Mouse (Mus musculus) hindbrain, embryonic 13.5 days (tissue): ENCODE results near the gene Lonrf2. TPM values are rescaled to one million over a fixed set of nuclear protein-coding genes. Genes with fewer than 3 reads are reported as not detected.

Experiments used
- ATAC-seq: fragments of 200-750 bp; cut with Nextera tagmentation; 2 replicates; pipeline ENCODE4 v1.8.0; 2017; ENCODE audit warnings: moderate TSS enrichment; ENCODE audit not compliant: low FRiP score
- H3K27ac ChIP-seq: fragments of 300-500 bp; sonication (generic); 2 replicates; pipeline ENCODE4 v1.5.1; 2015; ENCODE audit warnings: inconsistent platforms, mild to moderate bottlenecking, moderate library complexity
- H3K27me3 ChIP-seq: fragments of 300-500 bp; sonication (generic); 2 replicates; pipeline ENCODE4 v1.6.1; 2015; ENCODE audit warnings: mild to moderate bottlenecking, inconsistent platforms
- H3K36me3 ChIP-seq: fragments of 300-500 bp; sonication (generic); 2 replicates; pipeline ENCODE4 v1.6.1; 2015; ENCODE audit warnings: mild to moderate bottlenecking, inconsistent platforms
- H3K4me1 ChIP-seq: fragments of 300-500 bp; sonication (generic); replicated peaks from 2 replicates; pipeline ENCODE4 v1.6.1; 2015; ENCODE audit warnings: inconsistent platforms
- H3K4me2 ChIP-seq: fragments of 300-500 bp; sonication (generic); 2 replicates; pipeline ENCODE4 v1.6.1; 2015; ENCODE audit warnings: inconsistent platforms, mild to moderate bottlenecking, moderate library complexity
- H3K4me3 ChIP-seq: fragments of 300-500 bp; sonication (generic); 2 replicates; pipeline ENCODE4 v1.5.1; 2015; ENCODE audit warnings: mild to moderate bottlenecking, inconsistent platforms
- H3K9ac ChIP-seq: fragments of 300-500 bp; sonication (generic); 2 replicates; pipeline ENCODE4 v1.6.1; 2015; ENCODE audit warnings: mild to moderate bottlenecking, inconsistent platforms
- H3K9me3 ChIP-seq: fragments of 300-500 bp; sonication (generic); 2 replicates; pipeline ENCODE4 v1.6.1; 2016; ENCODE audit warnings: inconsistent platforms
- WGBS: fragments of 180-500 bp; shearing (Covaris S2); methylation state at CpG from one replicate; pipeline ENCODE4 v1.1.7; 2015; 5-methylcytosine and 5-hydroxymethylcytosine counted together
- polyA plus RNA-seq: library from polyadenylated mRNA; unstranded; fragments of >200 nt; fragmentation: Nextera tagmentation; extraction: Ambion mirVana; gene quantifications from 2 replicates; pipeline ENCODE4 v1.2.1, GENCODE M21; 2015

Gene Lonrf2
- polyA plus RNA-seq, 1 experiment from 2014 or later = 14.7 TPM

- ATAC-seq = peak; percentile 44
- Histone ChIP-seq H3K4me2 (no peak overlapping the region), H3K36me3 (peaks cover 25% of the 10 kb centered on the region), H3K27me3 (no peaks in the 10 kb centered on the region), H3K9ac (no peak overlapping the region), H3K4me3 (no peak overlapping the region), H3K9me3 (no peaks in the 10 kb centered on the region), H3K27ac (peak overlapping the region; percentile 73), H3K4me1 (peaks cover 39% of the 10 kb centered on the region)
- 24% methylated on average over 7 of the region's 7 CpGs for WGBS
Measured at GRCm38 (mm10) chr1:38789988-38790602, 46.4 kb downstream of the Lonrf2 start.

DNA sequence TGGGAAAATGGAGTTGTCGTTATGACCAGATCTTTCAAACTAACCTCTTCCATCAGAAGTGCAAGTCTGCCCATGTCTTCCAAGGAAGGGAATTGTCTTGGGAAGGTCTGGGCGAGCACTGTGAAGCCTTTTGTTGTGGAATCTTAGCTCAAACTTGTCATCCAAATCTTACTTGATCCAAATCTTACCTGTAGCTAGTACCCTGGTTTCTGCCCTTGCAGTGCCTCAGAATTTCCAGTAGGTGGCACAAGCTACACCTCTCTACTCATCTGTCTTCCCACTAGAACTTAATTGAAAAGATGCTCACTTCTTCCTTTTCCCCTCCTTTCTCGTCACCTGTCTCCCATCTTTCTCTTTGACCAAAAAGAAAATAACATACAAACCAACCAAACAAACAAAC is 47.6 kb downstream of the Lonrf2 start:
- peaks cover 33% of the 10 kb centered on the region for H3K4me1 ChIP-seq
- no peaks in the 10 kb centered on the region for H3K27me3 ChIP-seq
- WGBS = 60% methylated on average over 3 of the region's 3 CpGs
- H3K36me3 ChIP-seq = peaks cover 22% of the 10 kb centered on the region
- no peak overlapping the region for H3K9ac ChIP-seq
- ATAC-seq = no peak
- H3K4me2 ChIP-seq = no peak overlapping the region
- H3K9me3 ChIP-seq = no peaks in the 10 kb centered on the region
- 0 out of 2 replicates have a peak overlapping the region, but pooled peaks have one; percentile 73 for H3K27ac ChIP-seq
- no peak overlapping the region for H3K4me3 ChIP-seq

DNA sequence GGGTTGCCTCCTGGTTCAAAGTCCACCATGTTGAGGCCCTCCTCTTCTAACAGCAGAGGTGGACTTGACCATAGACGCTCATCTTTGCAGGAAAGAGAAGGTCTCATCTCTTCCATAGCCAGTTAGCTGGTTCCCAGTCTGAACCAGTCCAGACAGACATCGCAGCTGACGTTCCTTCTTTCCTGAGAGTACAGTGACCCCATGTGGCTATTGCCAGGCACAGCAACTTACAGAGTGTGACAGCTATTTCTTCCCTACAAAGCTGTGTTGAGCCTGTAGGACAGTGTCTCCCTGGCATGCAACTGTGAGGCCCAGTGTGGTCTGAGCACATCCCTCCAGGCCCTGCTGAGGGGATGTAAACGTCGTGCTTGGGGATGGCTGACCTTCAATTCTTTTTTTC is 49.1 kb downstream of the Lonrf2 start:
- 5% methylated on average over 5 of the region's 5 CpGs for WGBS
- peaks cover 33% of the 10 kb centered on the region for H3K4me1 ChIP-seq
- ATAC-seq = peak; percentile 36; the same call in 1 of the 2 replicates
- no peak overlapping the region for H3K27ac ChIP-seq
- no peaks in the 10 kb centered on the region for H3K27me3 ChIP-seq
- H3K36me3 ChIP-seq = peaks cover 14% of the 10 kb centered on the region
- no peak overlapping the region for H3K4me2 ChIP-seq
- no peaks in the 10 kb centered on the region for H3K9me3 ChIP-seq
- no peak overlapping the region for H3K4me3 ChIP-seq
- H3K9ac ChIP-seq = no peak overlapping the region

DNA sequence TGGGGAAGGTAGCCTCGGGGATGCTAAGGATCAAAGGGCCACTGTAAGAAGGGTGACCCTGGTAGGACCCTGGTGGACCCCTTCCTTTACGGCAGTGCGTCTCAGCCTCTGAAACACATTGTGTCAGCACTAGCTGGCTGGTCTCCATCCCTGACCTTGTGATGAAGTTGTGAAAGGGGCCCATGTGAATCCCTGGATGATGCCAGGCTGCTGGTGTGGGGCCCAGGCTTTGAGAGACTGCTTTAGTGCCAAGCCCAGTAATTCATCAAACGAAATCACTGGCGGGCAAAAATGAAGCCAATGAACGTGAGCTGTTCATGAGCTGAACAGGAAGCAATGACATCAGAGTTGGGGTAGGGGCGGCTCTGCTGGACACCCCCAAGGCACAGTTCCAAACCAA is 50.2 kb downstream of the Lonrf2 start:
- H3K4me3 ChIP-seq = no peak overlapping the region
- H3K4me1 ChIP-seq = peaks cover 33% of the 10 kb centered on the region
- H3K36me3 ChIP-seq = peaks cover 5% of the 10 kb centered on the region; the same call in 1 of the 2 replicates
- no peaks in the 10 kb centered on the region for H3K27me3 ChIP-seq
- WGBS = 72% methylated on average over 7 of the region's 7 CpGs
- H3K9me3 ChIP-seq = no peaks in the 10 kb centered on the region
- H3K27ac ChIP-seq = no peak overlapping the region
- ATAC-seq = no peak
- no peak overlapping the region for H3K9ac ChIP-seq
- no peak overlapping the region for H3K4me2 ChIP-seq

GRCm38 (mm10) chr1:38778271-38778670 is 58.2 kb downstream of the Lonrf2 start:
- 100% methylated on average over 1 of the region's 1 CpGs for WGBS
- H3K4me3 ChIP-seq = no peak overlapping the region
- H3K4me2 ChIP-seq = no peak overlapping the region

GRCm38 (mm10) chr1:38777500-38777899 is 59.0 kb downstream of the Lonrf2 start:
- H3K4me2 ChIP-seq = no peak overlapping the region
- H3K9ac ChIP-seq = no peak overlapping the region
- 0 out of 2 replicates have a peak, but pooled peaks cover 4% of the 10 kb centered on the region for H3K4me1 ChIP-seq
- no peak overlapping the region for H3K27ac ChIP-seq
- ATAC-seq = no peak
- no peaks in the 10 kb centered on the region for H3K27me3 ChIP-seq
- WGBS = 86% methylated on average over 7 of the region's 7 CpGs
- no peaks in the 10 kb centered on the region for H3K9me3 ChIP-seq
- H3K4me3 ChIP-seq = no peak overlapping the region
- no peaks in the 10 kb centered on the region for H3K36me3 ChIP-seq

More at GRCm38 (mm10) chr1:38778271-38778670, 58.2 kb downstream of the Lonrf2 start:
- 0 out of 2 replicates have a peak, but pooled peaks cover 4% of the 10 kb centered on the region for H3K4me1 ChIP-seq
- no peak for ATAC-seq
- no peak overlapping the region for H3K27ac ChIP-seq
- no peaks in the 10 kb centered on the region for H3K9me3 ChIP-seq
- no peaks in the 10 kb centered on the region for H3K36me3 ChIP-seq
- no peaks in the 10 kb centered on the region for H3K27me3 ChIP-seq
- no peak overlapping the region for H3K9ac ChIP-seq

DNA sequence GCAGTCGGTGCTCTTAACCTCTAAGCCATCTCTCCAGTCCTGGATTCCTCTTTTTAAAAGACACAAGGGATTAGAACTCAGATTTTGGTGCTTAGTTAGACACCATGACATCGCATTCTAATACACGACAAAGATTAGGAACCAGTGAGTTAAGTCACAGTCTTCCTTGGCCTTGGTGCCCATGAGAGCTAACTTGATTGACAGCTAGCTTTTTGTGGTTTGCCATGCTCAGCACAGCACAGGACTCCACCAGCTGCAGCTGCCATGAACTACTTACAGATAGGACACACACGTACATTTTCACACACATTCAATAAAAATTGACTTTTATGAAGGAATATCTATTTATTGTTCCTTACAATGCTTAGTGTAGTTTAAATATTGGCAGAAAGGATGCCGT is 60.8 kb downstream of the Lonrf2 start:
- H3K4me3 ChIP-seq = no peak overlapping the region
- H3K36me3 ChIP-seq = no peaks in the 10 kb centered on the region
- WGBS = 91% methylated on average over 5 of the region's 5 CpGs
- H3K27ac ChIP-seq = no peak overlapping the region
- H3K4me2 ChIP-seq = no peak overlapping the region
- no peak overlapping the region for H3K9ac ChIP-seq
- no peak for ATAC-seq
- no peaks in the 10 kb centered on the region for H3K27me3 ChIP-seq
- H3K9me3 ChIP-seq = no peaks in the 10 kb centered on the region
- 0 out of 2 replicates have a peak, but pooled peaks cover 4% of the 10 kb centered on the region for H3K4me1 ChIP-seq

- H3K4me3 ChIP-seq = no peak overlapping the region
- no peak overlapping the region for H3K9ac ChIP-seq
- peaks cover 21% of the 10 kb centered on the region for H3K4me1 ChIP-seq
- H3K4me2 ChIP-seq = no peak overlapping the region
- no peaks in the 10 kb centered on the region for H3K36me3 ChIP-seq
- WGBS = 65% methylated on average over 3 of the region's 3 CpGs
- ATAC-seq = no peak
- H3K9me3 ChIP-seq = no peaks in the 10 kb centered on the region
- no peaks in the 10 kb centered on the region for H3K27me3 ChIP-seq
- H3K27ac ChIP-seq = no peak overlapping the region
Measured at GRCm38 (mm10) chr1:38770676-38771075, 65.8 kb downstream of the Lonrf2 start.

DNA sequence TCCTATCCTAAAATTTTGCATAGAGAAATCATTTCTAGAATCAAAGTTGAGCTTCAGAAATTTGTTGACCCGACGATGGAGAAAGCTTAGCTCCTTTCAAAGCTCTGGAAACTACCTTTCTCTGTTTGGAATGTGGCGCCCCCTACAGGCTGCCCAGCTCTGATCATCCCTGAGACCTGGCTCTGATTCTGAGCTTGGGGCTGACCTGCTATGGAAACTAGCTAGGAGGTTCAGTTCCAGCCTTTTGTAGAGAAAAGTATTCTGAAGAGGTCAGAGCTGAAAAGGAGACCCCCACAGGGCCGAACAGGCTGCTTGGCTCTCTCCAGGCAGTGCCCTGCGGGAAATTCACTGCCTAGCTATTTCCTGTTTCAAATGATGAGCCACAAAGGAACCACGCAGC is 66.6 kb downstream of the Lonrf2 start:
- Histone ChIP-seq H3K27me3 (no peaks in the 10 kb centered on the region), H3K9ac (no peak overlapping the region), H3K36me3 (no peaks in the 10 kb centered on the region), H3K9me3 (no peaks in the 10 kb centered on the region), H3K27ac (no peak overlapping the region), H3K4me1 (peaks cover 25% of the 10 kb centered on the region), H3K4me3 (no peak overlapping the region), H3K4me2 (no peak overlapping the region)
- no peak for ATAC-seq
- 17% methylated on average over 6 of the region's 6 CpGs for WGBS

GRCm38 (mm10) chr1:38767812-38768211 is 68.7 kb downstream of the Lonrf2 start:
- Histone ChIP-seq H3K9me3 (no peaks in the 10 kb centered on the region), H3K36me3 (no peaks in the 10 kb centered on the region), H3K4me1 (peaks cover 40% of the 10 kb centered on the region), H3K4me2 (no peak overlapping the region), H3K4me3 (no peak overlapping the region), H3K9ac (no peak overlapping the region), H3K27me3 (no peaks in the 10 kb centered on the region), H3K27ac (peak overlapping the region; percentile 81; the same call in 1 of the 2 replicates)
- WGBS = 6% methylated on average over 11 of the region's 11 CpGs
- ATAC-seq = peak; percentile 70

DNA sequence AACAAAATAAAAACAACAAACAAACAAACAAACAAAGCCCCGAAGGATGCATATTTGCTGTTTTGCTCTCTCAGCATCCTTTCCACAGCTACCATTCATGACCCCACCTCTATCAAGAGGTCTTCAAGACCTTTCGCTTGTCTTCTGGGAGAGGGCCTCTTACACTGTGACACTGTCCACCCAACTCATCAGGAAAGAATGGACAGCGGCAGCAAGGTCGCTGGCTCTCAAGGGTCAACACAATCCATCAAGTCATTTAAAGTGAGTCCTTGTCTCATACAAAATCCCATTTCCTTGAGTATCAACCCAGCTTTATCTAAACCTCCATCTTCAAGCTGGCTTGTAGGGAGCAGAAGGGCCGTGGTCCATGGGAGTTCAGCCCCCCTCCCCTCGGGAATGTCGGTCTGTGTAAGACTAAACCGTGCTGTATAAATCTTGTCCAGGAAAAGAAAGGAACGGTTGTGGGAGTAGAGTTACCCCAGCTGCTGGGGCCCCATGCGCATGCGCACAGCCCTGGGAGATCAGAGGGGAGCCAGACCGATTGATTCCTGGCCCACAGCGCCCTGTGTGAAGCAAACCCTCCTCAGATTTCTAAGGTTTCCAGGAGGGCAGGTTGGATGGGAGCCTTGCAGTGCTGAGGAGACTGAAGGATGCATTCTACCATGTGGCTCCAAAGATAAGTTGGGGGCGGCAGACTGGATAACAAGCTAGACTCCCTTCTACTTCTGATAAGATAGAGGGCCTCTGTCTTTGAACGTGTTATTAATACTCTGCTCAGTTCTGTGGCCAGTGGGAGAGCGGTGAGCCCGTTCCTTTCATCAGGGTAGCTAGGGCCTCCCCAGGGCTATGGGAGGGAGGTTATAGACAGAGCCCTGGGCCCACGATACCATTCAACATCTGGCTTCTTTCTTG is 69.6 kb downstream of the Lonrf2 start:
- H3K9me3 ChIP-seq = no peaks in the 10 kb centered on the region
- no peaks in the 10 kb centered on the region for H3K36me3 ChIP-seq
- H3K27me3 ChIP-seq = no peaks in the 10 kb centered on the region
- H3K4me2 ChIP-seq = peak overlapping the region; percentile 20
- H3K9ac ChIP-seq = no peak overlapping the region; the same call in 1 of the 2 replicates
- no peak overlapping the region for H3K4me3 ChIP-seq
- H3K4me1 ChIP-seq = peaks cover 40% of the 10 kb centered on the region
- WGBS = 18% methylated on average over 18 of the region's 18 CpGs
- ATAC-seq = peak; percentile 73
- H3K27ac ChIP-seq = peak overlapping the region; percentile 81

DNA sequence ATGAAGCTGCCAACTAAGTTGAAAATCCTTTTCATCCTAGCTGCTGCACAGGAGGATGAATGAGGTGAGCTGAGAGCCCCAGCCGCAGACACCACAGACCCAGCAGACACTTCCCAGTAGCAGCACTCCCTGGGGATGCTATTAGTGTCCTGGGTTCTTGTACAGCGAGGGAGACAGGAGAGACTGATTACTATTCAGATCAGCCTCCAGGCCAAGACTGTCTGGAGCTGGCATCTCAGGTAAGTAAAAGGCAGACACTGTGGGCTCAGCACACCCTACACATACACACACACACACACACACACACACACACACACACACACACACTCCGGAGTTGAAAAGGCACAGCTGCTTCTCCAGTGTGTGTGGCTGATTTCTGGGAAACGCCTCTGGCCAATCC is 70.3 kb downstream of the Lonrf2 start:
- H3K4me2 ChIP-seq = no peak overlapping the region
- 27% methylated on average over 4 of the region's 4 CpGs for WGBS
- no peaks in the 10 kb centered on the region for H3K9me3 ChIP-seq
- no peak overlapping the region for H3K4me3 ChIP-seq
- peak; percentile 38; the same call in 1 of the 2 replicates for ATAC-seq
- no peak overlapping the region for H3K9ac ChIP-seq
- H3K4me1 ChIP-seq = peaks cover 40% of the 10 kb centered on the region
- no peaks in the 10 kb centered on the region for H3K27me3 ChIP-seq
- H3K27ac ChIP-seq = peak overlapping the region; percentile 81
- H3K36me3 ChIP-seq = no peaks in the 10 kb centered on the region
